Mouse (Mus musculus) erythroblast, embryonic 14.5 days (primary cell): ENCODE data around the gene 1700024G13Rik.

ENCODE experiments used
- GATA1 ChIP-seq: IDR thresholded peaks from 2 replicates; pipeline ENCODE4 v1.6.1; 2012; ENCODE audit warnings: low read length, inconsistent platforms, mixed read lengths
- TAL1 ChIP-seq: IDR thresholded peaks from 3 replicates; pipeline ENCODE4 v1.6.1; 2012; ENCODE audit warnings: low read length, inconsistent platforms, mixed read lengths

GRCm38 (mm10) chr14:32372510-32372909 lies 15.7 kb downstream of the 1700024G13Rik start:
- TF ChIP-seq GATA1 (no peak), TAL1 (no peak)
